Mouse (Mus musculus): Measurements from ENCODE around the gene Sgca. TPM values are rescaled to one million over a fixed set of nuclear protein-coding genes. Genes with fewer than 3 reads are reported as not detected.

Gene Sgca
- total RNA-seq (2023): not detected

GRCm38 (mm10) chr11:94976199-94976598, at the start of gene Sgca:
TSS of gene Sgca (minus strand) at chr11:94976327.

GRCm38 (mm10) chr11:95009629-95010014, 33.5 kb upstream of the Sgca start, which contains the start of gene Samd14:
TSS of gene Samd14 (plus strand) at chr11:95009879.

DNA sequence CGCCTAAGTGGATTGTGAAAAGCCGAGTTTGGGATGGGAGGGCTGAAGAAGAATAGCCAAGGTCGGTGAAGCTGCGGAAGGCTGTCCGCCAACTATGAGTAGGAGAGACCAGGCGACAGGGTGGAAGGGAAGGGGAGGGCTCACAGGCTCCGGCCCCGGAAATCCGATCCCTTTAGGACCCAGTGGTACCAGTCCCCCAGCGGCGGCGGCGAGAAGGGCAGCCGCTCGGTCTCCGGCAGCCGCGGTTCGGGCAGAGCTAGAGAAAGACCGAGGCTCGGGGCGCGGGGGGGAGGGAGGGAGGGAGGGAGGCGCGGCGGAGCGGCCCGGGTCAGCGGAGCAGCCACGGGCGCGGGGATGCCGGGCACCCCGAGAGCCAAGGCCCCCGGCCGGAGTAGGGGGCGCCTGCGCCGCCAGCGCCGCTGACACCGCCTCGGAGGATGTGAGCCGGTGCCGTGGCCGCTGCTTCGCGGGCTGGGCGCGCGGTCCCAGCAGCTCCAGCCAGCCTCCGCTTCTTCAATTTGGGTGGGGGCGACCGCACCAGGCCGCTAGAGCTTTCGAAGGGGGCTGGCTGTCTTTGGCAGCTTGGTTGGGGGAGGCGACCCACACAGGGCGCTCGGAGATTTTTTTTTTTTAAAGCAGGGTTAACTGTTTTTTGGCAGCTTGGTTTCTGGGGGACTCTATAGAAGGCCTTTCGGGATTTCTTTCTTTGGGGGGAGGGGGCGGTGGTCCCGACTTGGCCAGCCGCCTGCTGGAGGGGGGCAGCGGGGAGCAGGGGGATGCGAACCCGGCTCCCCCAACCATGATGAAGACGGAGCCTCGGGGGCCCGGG, 14.8 kb upstream of the Sgca start, which contains the start of gene Ppp1r9b:
Gene Ppp1r9b, plus strand, starts transcription at position 287 of the 829 bp plus-strand sequence.

DNA sequence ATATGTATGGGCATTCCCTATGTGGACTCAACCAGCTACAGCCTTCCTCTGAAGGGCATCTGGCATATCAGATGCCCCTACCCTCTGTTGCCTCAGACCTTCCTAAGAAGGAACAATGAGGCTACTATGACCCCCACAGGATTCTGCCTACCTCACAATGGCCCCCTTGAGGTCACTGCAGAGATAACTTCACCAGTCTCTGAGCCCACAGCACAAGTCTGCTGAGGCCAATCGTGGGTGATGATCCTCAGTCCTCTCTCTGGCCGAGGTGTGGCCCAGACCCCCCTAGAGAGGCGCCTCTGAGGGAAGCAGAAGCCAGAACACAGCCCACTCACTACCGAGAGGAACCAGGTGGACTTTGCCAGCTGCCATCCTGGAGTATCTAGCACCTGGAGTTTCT, 8.7 kb downstream of the Sgca start, which contains the start of gene Hils1:
Gene Hils1, plus strand, starts transcription at position 175 of the 400 bp plus-strand sequence.

GRCm38 (mm10) chr11:94936045-94936444, 40.1 kb downstream of the Sgca start, which contains the start of gene Col1a1:
TSS of gene Col1a1 (plus strand) at chr11:94936224.

Other genes starting within 250 kb of the Sgca start
- not detected for gene Cdc34b, start 234.5 kb downstream of the Sgca start, total RNA-seq (2023)
- gene Tmem92, start 193.6 kb downstream of the Sgca start, total RNA-seq (2023): not detected
- gene Col1a1, start 40.1 kb downstream of the Sgca start, total RNA-seq (2023): 0.91 TPM
- not detected for gene Hils1, start 8.7 kb downstream of the Sgca start, total RNA-seq (2023)
- 111 TPM for gene Ppp1r9b, start 14.7 kb upstream of the Sgca start, total RNA-seq (2023)
- gene Samd14, start 33.6 kb upstream of the Sgca start, total RNA-seq (2023): 0.50 TPM
- 12.2 TPM for gene Pdk2, start 65.0 kb upstream of the Sgca start, total RNA-seq (2023)
- 4.0 TPM for gene Itga3, start 100.5 kb upstream of the Sgca start, total RNA-seq (2023)
- gene Dlx3, start 143.8 kb upstream of the Sgca start, total RNA-seq (2023): not detected
- not detected for gene Dlx4, start 169.9 kb upstream of the Sgca start, total RNA-seq (2023)

Data from CD4-positive naive resting alpha-beta T cell, adult 76 days (primary cell).